Mouse (Mus musculus) limb, embryonic 15.5 days (tissue): Measurements from ENCODE around the gene Csrnp3. TPM values are rescaled to one million over a fixed set of nuclear protein-coding genes. Genes with fewer than 3 reads are reported as not detected.
"Not testable (repeated sequence)": the region's sequence is repeated elsewhere in the genome, so short reads cannot be mapped to it uniquely, and the experiment has no call there.

ENCODE experiments used
- ATAC-seq: fragments of 200-750 bp; cut with Nextera tagmentation; 2 replicates; pipeline ENCODE4 v1.8.0; 2017; ENCODE audit warnings: low read depth, moderate TSS enrichment; ENCODE audit not compliant: insufficient number of reproducible peaks, low FRiP score, low TSS enrichment
- H3K27ac ChIP-seq: fragments of 300-500 bp; sonication (generic); 2 replicates; pipeline ENCODE4 v1.5.1; 2015; ENCODE audit warnings: moderate library complexity, mild to moderate bottlenecking, inconsistent platforms
- H3K27me3 ChIP-seq: fragments of 300-500 bp; sonication (generic); 2 replicates; pipeline ENCODE4 v1.6.1; 2015; ENCODE audit warnings: inconsistent platforms
- H3K36me3 ChIP-seq: fragments of 300-500 bp; sonication (generic); 2 replicates; pipeline ENCODE4 v1.6.1; 2015; ENCODE audit warnings: inconsistent platforms
- H3K4me1 ChIP-seq: fragments of 300-500 bp; sonication (generic); 2 replicates; pipeline ENCODE4 v1.6.1; 2015; ENCODE audit warnings: inconsistent platforms
- H3K4me2 ChIP-seq: fragments of 300-500 bp; sonication (generic); 2 replicates; pipeline ENCODE4 v1.6.1; 2015; ENCODE audit warnings: mild to moderate bottlenecking, inconsistent platforms
- H3K4me3 ChIP-seq: fragments of 300-500 bp; sonication (generic); 2 replicates; pipeline ENCODE4 v1.5.1; 2015; ENCODE audit warnings: mild to moderate bottlenecking, inconsistent platforms
- H3K9ac ChIP-seq: fragments of 300-500 bp; sonication (generic); 2 replicates; pipeline ENCODE4 v1.6.1; 2015; ENCODE audit warnings: inconsistent platforms
- H3K9me3 ChIP-seq: fragments of 300-500 bp; sonication (generic); 2 replicates; pipeline ENCODE4 v1.6.1; 2016; ENCODE audit warnings: inconsistent platforms
- WGBS: fragments of 180-500 bp; shearing (Covaris S2); methylation state at CpG from one replicate; pipeline ENCODE4 v1.1.7; 2015; 5-methylcytosine and 5-hydroxymethylcytosine counted together
- polyA plus RNA-seq: library from polyadenylated mRNA; unstranded; fragments of >200 nt; fragmentation: Nextera tagmentation; extraction: Ambion mirVana; gene quantifications from 2 replicates; pipeline ENCODE4 v1.2.1, GENCODE M21; 2015

The Csrnp3 gene
- polyA plus RNA-seq, 1 experiment from 2014 or later: 4.4 TPM

DNA sequence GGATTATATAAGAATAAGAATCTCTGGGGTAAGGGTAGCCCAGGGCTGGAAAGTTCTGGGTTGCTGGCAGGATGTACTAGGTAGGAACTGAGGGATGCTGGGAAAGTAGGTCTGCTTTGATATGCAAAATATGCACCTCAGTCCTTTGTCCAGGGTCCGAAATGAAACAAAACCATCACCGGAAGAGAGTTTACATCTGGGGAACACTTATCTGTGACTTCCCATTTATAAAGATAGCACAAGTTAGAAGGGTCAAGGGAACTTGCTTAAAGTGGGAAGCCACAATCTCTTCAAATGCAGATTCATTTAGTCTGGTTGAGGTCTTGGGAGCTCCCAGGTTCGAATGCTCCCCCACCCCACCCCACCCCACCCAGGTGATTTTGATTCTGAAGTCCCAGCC is 4.0 kb upstream of the Csrnp3 start:
- no peak overlapping the region for H3K9ac ChIP-seq
- H3K4me2 ChIP-seq: no peak overlapping the region
- H3K4me3 ChIP-seq: no peak overlapping the region
- H3K36me3 ChIP-seq: no peaks in the 10 kb centered on the region
- no peaks in the 10 kb centered on the region; the same call in 1 of the 2 replicates for H3K4me1 ChIP-seq
- no peaks in the 10 kb centered on the region for H3K27me3 ChIP-seq
- 68% methylated on average over 3 of the region's 3 CpGs for WGBS
- no peak for ATAC-seq
- no peaks in the 10 kb centered on the region for H3K9me3 ChIP-seq
- no peak overlapping the region for H3K27ac ChIP-seq

GRCm38 (mm10) chr2:65842356-65842755 is 3.2 kb upstream of the Csrnp3 start:
- Histone ChIP-seq H3K4me3 (no peak overlapping the region), H3K9ac (no peak overlapping the region), H3K27ac (no peak overlapping the region), H3K4me2 (no peak overlapping the region), H3K4me1 (no peaks in the 10 kb centered on the region; the same call in 1 of the 2 replicates), H3K36me3 (no peaks in the 10 kb centered on the region), H3K9me3 (no peaks in the 10 kb centered on the region), H3K27me3 (no peaks in the 10 kb centered on the region)
- ATAC-seq: no peak
- WGBS: 23% methylated on average over 3 of the region's 3 CpGs

GRCm38 (mm10) chr2:65846000-65846755 is 611 bp downstream of the Csrnp3 start:
- H3K9ac ChIP-seq: 0 out of 2 replicates have a peak overlapping the region, but pooled peaks have one; percentile 23
- no peaks in the 10 kb centered on the region for H3K27me3 ChIP-seq
- no peak overlapping the region for H3K27ac ChIP-seq
- H3K9me3 ChIP-seq: no peaks in the 10 kb centered on the region
- peak overlapping the region; percentile 46 for H3K4me3 ChIP-seq
- H3K36me3 ChIP-seq: no peaks in the 10 kb centered on the region
- WGBS: under 1% methylated on average over 22 of the region's 22 CpGs
- no peak for ATAC-seq
- H3K4me1 ChIP-seq: no peaks in the 10 kb centered on the region; the same call in 1 of the 2 replicates
- H3K4me2 ChIP-seq: peak overlapping the region; percentile 50

- no peak for ATAC-seq
- Histone ChIP-seq H3K4me1 (no peaks in the 10 kb centered on the region; the same call in 1 of the 2 replicates), H3K9ac (no peak overlapping the region), H3K27ac (no peak overlapping the region), H3K4me2 (no peak overlapping the region), H3K27me3 (no peaks in the 10 kb centered on the region), H3K9me3 (no peaks in the 10 kb centered on the region), H3K36me3 (no peaks in the 10 kb centered on the region), H3K4me3 (no peak overlapping the region)
- WGBS: 29% methylated on average over 7 of the region's 7 CpGs
These were observed 2.0 kb downstream of the Csrnp3 start for GRCm38 (mm10) chr2:65847463-65848110.

- Histone ChIP-seq H3K9ac (no peak overlapping the region), H3K4me2 (no peak overlapping the region), H3K36me3 (no peaks in the 10 kb centered on the region), H3K27ac (no peak overlapping the region), H3K27me3 (no peaks in the 10 kb centered on the region), H3K4me3 (no peak overlapping the region), H3K4me1 (no peaks in the 10 kb centered on the region; the same call in 1 of the 2 replicates), H3K9me3 (no peaks in the 10 kb centered on the region)
- 44% methylated on average over 8 of the region's 8 CpGs for WGBS
- no peak for ATAC-seq
These were observed 3.1 kb downstream of the Csrnp3 start for GRCm38 (mm10) chr2:65848706-65849105.

GRCm38 (mm10) chr2:65850282-65850681 is 4.7 kb downstream of the Csrnp3 start:
- WGBS: 95% methylated on average over 3 of the region's 3 CpGs
- not testable (repeated sequence) for H3K9me3 ChIP-seq, H3K4me2 ChIP-seq, H3K27me3 ChIP-seq, ATAC-seq, H3K27ac ChIP-seq, H3K36me3 ChIP-seq, H3K4me3 ChIP-seq, H3K4me1 ChIP-seq, H3K9ac ChIP-seq

DNA sequence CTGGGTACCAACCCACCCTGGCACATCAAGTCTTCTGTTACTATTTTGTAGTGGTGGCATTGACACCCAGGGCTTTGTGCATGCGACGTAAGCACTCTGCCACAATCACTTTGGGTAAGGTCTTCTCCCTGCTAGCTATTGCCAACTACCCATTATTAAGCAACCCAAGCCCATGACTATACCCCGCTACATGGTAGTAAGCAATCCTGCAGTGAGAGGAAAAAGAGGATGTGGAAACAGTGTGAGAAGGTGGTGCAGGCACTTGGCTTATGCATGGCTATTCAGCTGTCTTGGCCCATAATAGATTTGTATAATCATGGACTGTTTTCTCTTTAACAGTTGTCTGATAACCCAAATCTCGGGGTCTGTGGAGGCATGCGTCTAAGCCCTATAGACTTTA is 11.2 kb downstream of the Csrnp3 start:
- Histone ChIP-seq H3K36me3 (no peaks in the 10 kb centered on the region), H3K27me3 (no peaks in the 10 kb centered on the region), H3K9me3 (no peaks in the 10 kb centered on the region), H3K4me1 (no peaks in the 10 kb centered on the region), H3K9ac (no peak overlapping the region), H3K4me2 (no peak overlapping the region), H3K27ac (no peak overlapping the region), H3K4me3 (no peak overlapping the region)
- WGBS: 96% methylated on average over 5 of the region's 5 CpGs
- ATAC-seq: no peak

DNA sequence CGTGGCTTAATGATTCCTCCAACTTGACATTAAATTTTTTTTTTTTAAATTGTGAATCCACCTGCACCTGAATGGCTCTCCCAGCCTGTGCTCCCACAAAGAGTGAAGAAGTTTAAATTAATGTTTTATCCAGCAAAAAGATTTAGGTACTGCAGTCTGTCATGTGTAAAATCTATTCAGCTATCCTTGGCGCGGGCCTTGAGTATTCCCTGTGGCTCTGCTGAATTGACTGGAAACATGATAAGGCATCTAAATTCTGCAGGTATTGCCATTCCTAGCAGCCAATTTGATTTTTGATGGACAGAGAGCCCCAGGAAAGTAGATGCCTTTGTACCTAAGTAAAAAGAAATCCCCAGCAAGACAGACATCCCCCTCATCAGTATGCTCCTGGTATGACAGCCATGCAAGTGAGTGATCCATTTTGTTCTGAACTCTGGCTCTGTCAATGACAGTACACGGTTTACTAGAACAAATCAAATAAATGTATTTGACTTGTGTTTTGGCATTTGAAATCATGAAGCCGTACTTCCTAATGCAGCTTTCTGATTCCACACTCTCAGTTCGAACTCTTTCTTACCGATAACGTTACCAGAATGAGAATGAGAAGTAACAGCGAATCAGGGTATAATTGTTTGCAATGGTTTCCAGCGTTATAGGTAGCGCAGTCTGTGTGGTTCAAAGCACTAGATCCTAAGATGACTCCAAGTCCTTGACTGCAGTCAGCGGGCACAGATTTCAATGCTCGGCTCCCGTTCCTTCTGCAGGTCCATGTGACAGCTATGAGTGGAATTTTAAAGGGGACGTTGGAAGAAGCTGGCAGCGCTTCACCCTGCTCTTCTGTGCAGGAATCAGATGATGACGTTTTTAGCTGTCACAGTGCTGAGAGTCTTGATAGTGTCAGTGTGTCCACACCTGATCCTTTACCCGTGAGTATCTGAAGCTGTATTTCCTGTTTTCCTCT is 14.5 kb downstream of the Csrnp3 start:
- Histone ChIP-seq H3K27me3 (no peaks in the 10 kb centered on the region), H3K4me2 (no peak overlapping the region), H3K4me1 (no peaks in the 10 kb centered on the region), H3K4me3 (no peak overlapping the region), H3K9ac (no peak overlapping the region), H3K27ac (no peak overlapping the region), H3K9me3 (no peaks in the 10 kb centered on the region), H3K36me3 (no peaks in the 10 kb centered on the region)
- 87% methylated on average over 18 of the region's 18 CpGs for WGBS
- no peak for ATAC-seq

DNA sequence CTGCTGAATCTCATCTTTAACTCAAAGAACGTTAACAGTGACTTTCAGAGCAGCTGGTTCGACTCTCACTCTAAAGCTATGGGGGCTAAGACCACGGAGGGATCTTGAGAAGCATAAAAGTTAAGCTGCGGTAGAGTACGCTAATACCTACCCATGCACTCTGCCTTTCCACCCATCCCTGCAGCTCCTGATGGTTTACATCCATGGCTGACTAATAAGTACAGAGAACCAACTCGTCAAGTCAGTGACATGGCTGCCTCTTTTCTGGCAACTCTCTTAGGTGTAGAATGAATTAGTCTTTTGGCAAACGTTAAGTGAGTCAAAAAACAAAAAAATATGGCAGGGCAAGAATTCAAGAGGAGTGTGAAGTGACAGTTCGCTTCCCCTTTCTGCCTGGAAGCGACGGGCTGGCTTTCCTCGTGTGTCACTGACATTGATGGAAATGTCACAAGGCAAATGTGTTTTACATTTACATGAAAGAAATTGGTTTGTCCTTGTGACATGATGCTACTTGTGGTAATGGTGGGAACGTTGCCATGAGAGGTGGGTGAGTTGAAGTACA is 19.3 kb downstream of the Csrnp3 start:
- Histone ChIP-seq H3K27me3 (no peaks in the 10 kb centered on the region), H3K4me1 (no peaks in the 10 kb centered on the region), H3K9ac (no peak overlapping the region), H3K4me2 (no peak overlapping the region), H3K27ac (no peak overlapping the region), H3K4me3 (no peak overlapping the region), H3K36me3 (no peaks in the 10 kb centered on the region), H3K9me3 (no peaks in the 10 kb centered on the region)
- WGBS: 72% methylated on average over 12 of the region's 12 CpGs
- ATAC-seq: no peak

- no peak for ATAC-seq
- whole genome bisulfite sequencing: 55% methylated on average over 12 of the region's 12 CpGs
- H3K4me3 ChIP-seq: no peak overlapping the region
These were observed 25.5 kb downstream of the Csrnp3 start for GRCm38 (mm10) chr2:65870919-65871582.

GRCm38 (mm10) chr2:65891590-65891989 is 46.0 kb downstream of the Csrnp3 start:
- Histone ChIP-seq H3K4me1 (no peaks in the 10 kb centered on the region), H3K9me3 (no peaks in the 10 kb centered on the region), H3K4me3 (no peak overlapping the region), H3K27me3 (no peaks in the 10 kb centered on the region), H3K27ac (no peak overlapping the region), H3K4me2 (no peak overlapping the region), H3K9ac (no peak overlapping the region), H3K36me3 (no peaks in the 10 kb centered on the region)
- no peak for ATAC-seq
- 72% methylated on average over 3 of the region's 3 CpGs for WGBS

More at GRCm38 (mm10) chr2:65870919-65871582, 25.5 kb downstream of the Csrnp3 start:
- H3K27me3 ChIP-seq: no peaks in the 10 kb centered on the region
- no peaks in the 10 kb centered on the region for H3K9me3 ChIP-seq
- no peaks in the 10 kb centered on the region for H3K36me3 ChIP-seq
- H3K4me2 ChIP-seq: no peak overlapping the region
- no peaks in the 10 kb centered on the region for H3K4me1 ChIP-seq
- no peak overlapping the region for H3K9ac ChIP-seq
- H3K27ac ChIP-seq: no peak overlapping the region
